Mouse (Mus musculus): Measurements from ENCODE around the gene Tinagl1. TPM values are rescaled to one million over a fixed set of nuclear protein-coding genes. Genes with fewer than 3 reads are reported as not detected.

Gene Tinagl1
- polyA plus RNA-seq, 1 experiment from 2014 or later = 2.4 TPM

Other genes with a start within 250 kb of the Tinagl1 start
- gene Spocd1, start 245.9 kb downstream of the Tinagl1 start, polyA plus RNA-seq (2015; fragmentation: Nextera tagmentation; extraction: Ambion mirVana) = not detected in 2 replicates
- 7.0 and 11.0 TPM in 2 replicates for gene Adgrb2, start 190.3 kb downstream of the Tinagl1 start, polyA plus RNA-seq (2015; fragmentation: Nextera tagmentation; extraction: Ambion mirVana)
- gene Col16a1, start 127.3 kb downstream of the Tinagl1 start, polyA plus RNA-seq (2015; fragmentation: Nextera tagmentation; extraction: Ambion mirVana) = 2.9 and 3.4 TPM in 2 replicates
- gene Pef1, start 72.6 kb downstream of the Tinagl1 start, polyA plus RNA-seq (2015; fragmentation: Nextera tagmentation; extraction: Ambion mirVana) = 65.3 and 72.0 TPM in 2 replicates
- gene Hcrtr1, start 35.8 kb downstream of the Tinagl1 start, polyA plus RNA-seq (2015; fragmentation: Nextera tagmentation; extraction: Ambion mirVana) = 0.41 and 0.94 TPM in 2 replicates
- gene Gm853, start 47.3 kb upstream of the Tinagl1 start, polyA plus RNA-seq (2015; fragmentation: Nextera tagmentation; extraction: Ambion mirVana) = 0.24 TPM in 1 of 2 replicates, not detected in the other
- gene Serinc2, start 104.1 kb upstream of the Tinagl1 start, polyA plus RNA-seq (2015; fragmentation: Nextera tagmentation; extraction: Ambion mirVana) = 67.2 and 70.8 TPM in 2 replicates
- gene Fabp3, start 133.5 kb upstream of the Tinagl1 start, polyA plus RNA-seq (2015; fragmentation: Nextera tagmentation; extraction: Ambion mirVana) = 103 and 116 TPM in 2 replicates
- gene Gm10570, start 133.6 kb upstream of the Tinagl1 start, polyA plus RNA-seq (2015; fragmentation: Nextera tagmentation; extraction: Ambion mirVana) = 0.58 and 0.59 TPM in 2 replicates
- gene Zcchc17, start 184.8 kb upstream of the Tinagl1 start, polyA plus RNA-seq (2015; fragmentation: Nextera tagmentation; extraction: Ambion mirVana) = 84.6 and 87.4 TPM in 2 replicates
- gene Snrnp40, start 185.0 kb upstream of the Tinagl1 start, polyA plus RNA-seq (2015; fragmentation: Nextera tagmentation; extraction: Ambion mirVana) = 138 and 145 TPM in 2 replicates